Mouse (Mus musculus) lung, adult 2 months (tissue): ENCODE data around the gene Csn3.

ENCODE experiments used
- CTCF ChIP-seq: fragments of 200-500 bp; IDR thresholded peaks from 2 replicates; pipeline ENCODE4 v1.5.1; 2011; ENCODE audit warnings: mild to moderate bottlenecking, low read length, control low read depth; ENCODE audit not compliant: insufficient read depth
- POLR2A ChIP-seq: fragments of 200-500 bp; IDR thresholded peaks from 2 replicates; pipeline ENCODE4 v1.6.1; 2011; ENCODE audit warnings: low read depth, mild to moderate bottlenecking, control low read depth, low read length, borderline replicate concordance; ENCODE audit errors: extremely low read depth

GRCm38 (mm10) chr5:87925372-87925771 is at the start of gene Csn3:
- TF ChIP-seq POLR2A (no peak), CTCF (no peak)
